Mouse (Mus musculus) midbrain, embryonic 10.5 days (tissue): ENCODE data around the gene Gpr107. TPM values are rescaled to one million over a fixed set of nuclear protein-coding genes. Genes with fewer than 3 reads are reported as not detected.

ENCODE experiments used
- DNase-seq: peaks from one replicate; pipeline ENCODE4 v3.0.0-alpha.2; 2017; ENCODE audit warnings: low spot score
- H3K27ac ChIP-seq: fragments of 300-500 bp; sonication (generic); replicated peaks from 2 replicates; pipeline ENCODE4 v1.5.1; 2016; ENCODE audit warnings: mild to moderate bottlenecking
- H3K27me3 ChIP-seq: fragments of 300-500 bp; sonication (generic); 2 replicates; pipeline ENCODE4 v1.6.1; 2016; ENCODE audit warnings: low read depth, mild to moderate bottlenecking; ENCODE audit not compliant: poor library complexity, severe bottlenecking
- H3K36me3 ChIP-seq: fragments of 300-500 bp; sonication (generic); 2 replicates; pipeline ENCODE4 v1.6.1; 2016; ENCODE audit warnings: mild to moderate bottlenecking, moderate library complexity
- H3K4me1 ChIP-seq: fragments of 300-500 bp; sonication (generic); 2 replicates; pipeline ENCODE4 v1.6.1; 2016
- H3K4me3 ChIP-seq: fragments of 300-500 bp; sonication (generic); 2 replicates; pipeline ENCODE4 v1.5.1; 2016; ENCODE audit warnings: mild to moderate bottlenecking, moderate library complexity
- H3K9me3 ChIP-seq: fragments of 300-500 bp; sonication (generic); replicated peaks from 2 replicates; pipeline ENCODE4 v1.6.1; 2016; ENCODE audit warnings: mild to moderate bottlenecking
- WGBS: fragments of 180-500 bp; shearing (Covaris S2); methylation state at CpG from one replicate; pipeline ENCODE4 v1.1.7; 2016; 5-methylcytosine and 5-hydroxymethylcytosine counted together
- polyA plus RNA-seq: library from polyadenylated mRNA; unstranded; fragments of >200 nt; fragmentation: Nextera tagmentation; extraction: Ambion mirVana; gene quantifications from 2 replicates; pipeline ENCODE4 v1.2.1, GENCODE M21; 2016

Gene Gpr107
- polyA plus RNA-seq, 1 experiment from 2014 or later, result 33.8 TPM

- Histone ChIP-seq H3K36me3 (peaks cover 78% of the 10 kb centered on the region), H3K27me3 (no peaks in the 10 kb centered on the region), H3K4me1 (peaks cover 19% of the 10 kb centered on the region), H3K4me3 (no peak overlapping the region), H3K9me3 (no peaks in the 10 kb centered on the region), H3K27ac (no peak overlapping the region)
- WGBS, result 91% methylated on average over 16 of the region's 16 CpGs
- no peak for DNase-seq
Observed at GRCm38 (mm10) chr2:31214211-31214796, 62.2 kb downstream of the Gpr107 start.

- no peak for DNase-seq
- H3K36me3 ChIP-seq, result peaks cover 39% of the 10 kb centered on the region
Observed at GRCm38 (mm10) chr2:31218611-31219010, 66.5 kb downstream of the Gpr107 start.

DNA sequence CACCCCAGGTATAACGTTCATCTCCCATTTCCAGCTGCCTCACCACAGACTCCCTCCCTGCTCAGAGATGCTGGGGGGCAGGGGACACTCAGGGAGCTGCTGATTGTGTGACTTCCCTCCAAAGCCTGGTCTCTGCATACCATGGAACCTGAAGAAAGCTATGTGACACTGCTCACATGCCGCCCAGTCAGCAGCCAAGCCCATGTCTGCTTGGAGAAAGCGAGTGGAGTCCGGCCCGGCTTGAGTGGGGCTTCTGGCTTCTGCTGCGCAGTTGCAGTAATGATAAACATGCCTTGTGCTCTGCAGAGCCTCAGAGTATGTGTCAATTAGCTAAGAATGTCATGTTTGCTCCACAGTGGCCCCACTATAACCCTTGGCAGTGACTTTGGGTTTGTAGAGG is 67.4 kb downstream of the Gpr107 start:
- Histone ChIP-seq H3K27me3 (no peaks in the 10 kb centered on the region), H3K4me3 (no peak overlapping the region), H3K36me3 (peaks cover 31% of the 10 kb centered on the region), H3K9me3 (no peaks in the 10 kb centered on the region), H3K4me1 (no peaks in the 10 kb centered on the region), H3K27ac (no peak overlapping the region)
- WGBS, result 84% methylated on average over 6 of the region's 6 CpGs
- DNase-seq, result no peak

More at GRCm38 (mm10) chr2:31218611-31219010, 66.5 kb downstream of the Gpr107 start:
- no peaks in the 10 kb centered on the region for H3K9me3 ChIP-seq
- no peaks in the 10 kb centered on the region for H3K4me1 ChIP-seq
- no peaks in the 10 kb centered on the region for H3K27me3 ChIP-seq
- 76% methylated on average over 3 of the region's 3 CpGs for WGBS
- no peak overlapping the region for H3K27ac ChIP-seq
- H3K4me3 ChIP-seq, result no peak overlapping the region

- Histone ChIP-seq H3K36me3 (peaks cover 17% of the 10 kb centered on the region), H3K4me1 (no peaks in the 10 kb centered on the region), H3K27me3 (no peaks in the 10 kb centered on the region), H3K4me3 (no peak overlapping the region), H3K9me3 (no peaks in the 10 kb centered on the region; the same call in 1 of the 2 replicates), H3K27ac (no peak overlapping the region)
- WGBS, result 71% methylated on average over 7 of the region's 7 CpGs
- DNase-seq, result no peak
Observed at GRCm38 (mm10) chr2:31220844-31221243, 68.7 kb downstream of the Gpr107 start.

- H3K4me1 ChIP-seq, result no peaks in the 10 kb centered on the region
- WGBS, result 88% methylated on average over 5 of the region's 5 CpGs
- no peaks in the 10 kb centered on the region for H3K27me3 ChIP-seq
- peaks cover 13% of the 10 kb centered on the region for H3K36me3 ChIP-seq
- no peak for DNase-seq
- H3K9me3 ChIP-seq, result peaks cover 7% of the 10 kb centered on the region
- no peak overlapping the region for H3K4me3 ChIP-seq
- H3K27ac ChIP-seq, result no peak overlapping the region
Observed at GRCm38 (mm10) chr2:31221582-31221981, 69.5 kb downstream of the Gpr107 start.

- WGBS, result 52% methylated on average over 1 of the region's 1 CpGs
- DNase-seq, result no peak
- Histone ChIP-seq H3K9me3 (peaks cover 13% of the 10 kb centered on the region), H3K36me3 (no peaks in the 10 kb centered on the region), H3K27ac (no peak overlapping the region), H3K27me3 (no peaks in the 10 kb centered on the region), H3K4me3 (no peak overlapping the region), H3K4me1 (no peaks in the 10 kb centered on the region)
Observed at GRCm38 (mm10) chr2:31228768-31229311, 76.7 kb downstream of the Gpr107 start.

DNA sequence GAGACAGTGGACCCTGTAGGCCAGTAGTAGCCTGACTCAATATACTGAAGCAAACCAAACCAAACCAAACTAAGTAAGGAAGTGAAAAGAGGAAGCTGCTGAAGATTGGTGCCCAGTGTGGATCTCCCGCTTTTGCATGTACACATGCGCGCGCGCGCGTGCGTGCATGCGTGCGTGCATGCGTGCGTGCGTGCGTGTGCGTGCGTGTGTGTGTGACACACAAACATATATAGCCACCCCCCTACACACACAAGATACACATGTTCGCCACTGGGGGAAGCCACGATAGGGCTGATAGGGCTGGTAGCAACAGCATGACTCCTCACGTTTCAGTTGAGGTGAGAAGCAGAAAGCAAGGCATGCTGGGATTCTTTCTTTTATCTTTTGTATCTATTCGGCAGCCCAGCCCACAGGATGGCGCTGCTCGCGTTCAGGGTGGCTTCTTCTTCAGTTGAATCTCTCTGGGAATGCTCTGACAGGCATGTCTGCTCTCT is 87.1 kb downstream of the Gpr107 start:
- Histone ChIP-seq H3K9me3 (no peaks in the 10 kb centered on the region), H3K27me3 (peaks cover 26% of the 10 kb centered on the region), H3K27ac (peak overlapping the region; percentile 70), H3K4me1 (peaks cover 29% of the 10 kb centered on the region), H3K36me3 (no peaks in the 10 kb centered on the region), H3K4me3 (peak overlapping the region; percentile 46)
- peak; percentile 50 for DNase-seq
- 37% methylated on average over 23 of the region's 23 CpGs for WGBS

DNA sequence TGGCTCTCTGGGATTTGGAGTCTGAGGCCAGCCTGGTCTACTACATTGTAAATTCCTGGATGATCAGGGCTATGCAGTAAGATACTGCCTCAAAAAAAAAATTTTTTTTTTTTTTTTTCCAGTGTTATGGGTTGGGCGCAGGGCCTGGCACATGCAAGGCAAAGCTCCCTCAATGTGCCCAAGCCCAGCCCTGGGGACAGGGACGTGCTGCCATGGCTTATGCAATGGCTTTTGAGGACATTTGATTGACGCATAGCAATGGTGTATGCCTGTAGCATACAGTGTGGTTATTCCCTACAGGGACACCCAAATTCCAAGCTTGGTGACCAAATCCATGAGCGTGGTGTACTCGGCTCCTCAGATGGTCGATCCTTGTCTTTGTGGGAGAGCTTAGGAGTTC is 87.7 kb downstream of the Gpr107 start:
- Histone ChIP-seq H3K27me3 (peaks cover 32% of the 10 kb centered on the region), H3K36me3 (no peaks in the 10 kb centered on the region), H3K4me1 (peaks cover 34% of the 10 kb centered on the region), H3K9me3 (no peaks in the 10 kb centered on the region), H3K4me3 (peak overlapping the region; percentile 46), H3K27ac (peak overlapping the region; percentile 70; the same call in 1 of the 2 replicates)
- WGBS, result 79% methylated on average over 6 of the region's 6 CpGs
- no peak for DNase-seq

GRCm38 (mm10) chr2:31241639-31242038 is 89.5 kb downstream of the Gpr107 start:
- Histone ChIP-seq H3K27ac (no peak overlapping the region), H3K36me3 (no peaks in the 10 kb centered on the region), H3K27me3 (peaks cover 41% of the 10 kb centered on the region), H3K9me3 (no peaks in the 10 kb centered on the region), H3K4me3 (no peak overlapping the region), H3K4me1 (peaks cover 50% of the 10 kb centered on the region)
- 11% methylated on average over 7 of the region's 7 CpGs for WGBS
- DNase-seq, result no peak

- WGBS, result 84% methylated on average over 8 of the region's 8 CpGs
- peaks cover 65% of the 10 kb centered on the region for H3K4me1 ChIP-seq
Observed at GRCm38 (mm10) chr2:31244216-31244615, 92.1 kb downstream of the Gpr107 start.

GRCm38 (mm10) chr2:31245051-31245450 is 92.9 kb downstream of the Gpr107 start:
- Histone ChIP-seq H3K9me3 (no peaks in the 10 kb centered on the region), H3K36me3 (peaks cover 16% of the 10 kb centered on the region), H3K27ac (peak overlapping the region; percentile 94), H3K4me1 (peaks cover 61% of the 10 kb centered on the region), H3K4me3 (peak overlapping the region; percentile 87), H3K27me3 (peaks cover 50% of the 10 kb centered on the region)
- no peak for DNase-seq
- 16% methylated on average over 5 of the region's 5 CpGs for WGBS

More at GRCm38 (mm10) chr2:31244216-31244615, 92.1 kb downstream of the Gpr107 start:
- no peak overlapping the region for H3K27ac ChIP-seq
- peaks cover 9% of the 10 kb centered on the region for H3K36me3 ChIP-seq
- no peak for DNase-seq
- no peak overlapping the region for H3K4me3 ChIP-seq
- H3K27me3 ChIP-seq, result peaks cover 50% of the 10 kb centered on the region
- H3K9me3 ChIP-seq, result no peaks in the 10 kb centered on the region

DNA sequence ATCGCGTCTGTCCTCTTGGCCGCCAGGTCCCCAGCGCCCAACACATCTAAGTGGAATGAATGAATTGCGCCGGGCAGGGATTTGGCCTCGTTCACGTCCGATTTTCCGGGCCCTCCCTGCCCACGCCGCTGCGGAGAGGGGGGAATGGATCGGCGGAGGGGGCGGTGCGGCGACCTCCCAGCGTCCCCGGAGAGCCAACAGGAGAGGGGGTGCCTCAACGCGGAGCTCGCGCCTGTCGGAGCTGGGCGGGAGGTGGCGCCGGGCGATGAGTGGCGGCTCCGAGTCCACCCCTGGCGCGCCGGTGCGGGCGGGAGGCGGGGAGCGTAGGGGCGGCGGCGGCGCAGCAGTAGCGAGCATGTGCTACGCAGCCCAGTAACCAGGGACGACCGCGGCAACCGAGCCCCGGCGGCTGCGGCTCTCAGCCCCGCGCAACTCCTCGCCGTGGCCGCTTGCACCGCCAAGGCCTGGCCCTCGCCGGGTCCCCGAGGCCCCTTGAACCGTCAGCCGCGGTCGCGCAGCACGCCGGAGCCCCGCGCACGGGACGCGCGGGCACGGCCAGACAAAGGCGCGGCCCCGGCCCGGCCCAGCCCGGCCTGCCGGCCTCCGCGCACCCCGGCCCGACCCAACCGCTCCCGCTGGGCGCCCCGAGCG is 93.5 kb downstream of the Gpr107 start, which contains the start of gene Ncs1:
Gene Ncs1 (plus strand): TSS at position 333 of the 651 bp plus-strand sequence.
- under 1% methylated on average over 89 of the region's 89 CpGs for WGBS
- H3K9me3 ChIP-seq, result no peaks in the 10 kb centered on the region
- H3K4me1 ChIP-seq, result peaks cover 63% of the 10 kb centered on the region
- H3K27ac ChIP-seq, result peak within 1 kb of the TSS; percentile 94
- peak; percentile 82 for DNase-seq
- H3K4me3 ChIP-seq, result peak within 1 kb of the TSS; percentile 87
- H3K27me3 ChIP-seq, result peaks cover 50% of the 10 kb centered on the region
- peaks cover 16% of the 10 kb centered on the region for H3K36me3 ChIP-seq
